Mouse (Mus musculus) thymus, adult 2 months (tissue): ENCODE data around the gene Ces1g. TPM values are rescaled to one million over a fixed set of nuclear protein-coding genes. Genes with fewer than 3 reads are reported as not detected.

Experiments used
- DNase-seq: peaks from one replicate; pipeline ENCODE4 v3.0.0; 2021
- H3K27ac ChIP-seq: fragments of 200-500 bp; 2 replicates; pipeline ENCODE4 v1.5.1; 2012; ENCODE audit warnings: low read length, control low read depth; ENCODE audit not compliant: control insufficient read depth, insufficient read depth
- H3K27me3 ChIP-seq: fragments of 200-500 bp; 2 replicates; pipeline ENCODE4 v1.6.1; 2012; ENCODE audit warnings: mild to moderate bottlenecking, low read length, moderate library complexity, mixed read lengths; ENCODE audit not compliant: control insufficient read depth, insufficient read depth
- H3K36me3 ChIP-seq: fragments of 200-500 bp; 2 replicates; pipeline ENCODE4 v1.6.1; 2012; ENCODE audit warnings: mild to moderate bottlenecking, low read length, moderate library complexity; ENCODE audit not compliant: control insufficient read depth, insufficient read depth
- H3K4me1 ChIP-seq: fragments of 200-500 bp; replicated peaks from 2 replicates; pipeline ENCODE4 v1.6.1; 2012; ENCODE audit warnings: low read length; ENCODE audit not compliant: control insufficient read depth, insufficient read depth
- H3K4me3 ChIP-seq: fragments of 200-500 bp; 2 replicates; pipeline ENCODE4 v1.5.1; 2012; ENCODE audit warnings: mild to moderate bottlenecking, low read length, control low read depth, moderate library complexity; ENCODE audit not compliant: control insufficient read depth, insufficient read depth
- CTCF ChIP-seq: fragments of 200-500 bp; IDR thresholded peaks from 2 replicates; pipeline ENCODE4 v1.5.1; 2012; ENCODE audit warnings: mild to moderate bottlenecking, control low read depth, low read length, moderate library complexity, borderline replicate concordance; ENCODE audit not compliant: control insufficient read depth, poor library complexity, insufficient read depth; ENCODE audit errors: extremely low read depth
- POLR2A ChIP-seq: fragments of 200-500 bp; IDR thresholded peaks from 2 replicates; pipeline ENCODE4 v1.6.1; 2012; ENCODE audit warnings: mild to moderate bottlenecking, low read length, control low read depth, moderate library complexity; ENCODE audit not compliant: control insufficient read depth, poor library complexity, insufficient read depth; ENCODE audit errors: extremely low read depth
- WGBS: fragments of 180-500 bp; shearing (Covaris S2); methylation state at CpG from one replicate; pipeline ENCODE4 v1.1.7; 2018; 5-methylcytosine and 5-hydroxymethylcytosine counted together
- polyA plus RNA-seq: library from polyadenylated mRNA; depleted of rRNA; stranded (reverse); fragments of >200 nt; gene quantifications from 2 replicates; pipeline ENCODE4 v1.2.3, GENCODE M21; 2012; rRNA removed

The Ces1g gene
- polyA plus RNA-seq, result 0.05 and 0.41 TPM in 2 replicates

DNA sequence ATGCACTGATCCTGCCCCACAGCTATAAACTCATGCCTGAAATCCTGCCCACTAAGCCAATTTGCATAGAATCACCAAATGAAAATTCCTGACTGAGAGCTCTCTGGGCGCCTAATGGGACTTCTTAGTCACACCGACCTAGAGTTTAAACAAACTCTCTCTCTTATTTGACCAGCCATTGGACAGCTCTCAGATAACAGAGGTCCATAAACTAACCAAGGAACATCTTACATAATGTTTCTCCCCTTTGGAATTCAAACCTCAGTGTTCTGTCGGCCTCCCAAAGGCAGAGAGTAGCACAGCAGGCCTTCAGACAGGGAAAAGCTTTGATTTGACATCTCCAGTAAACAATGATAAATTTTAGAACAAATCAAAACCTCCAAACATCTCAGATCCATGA lies at the start of gene Ces1g:
Ces1g (minus strand) TSS at position 102 of the 400 bp plus-strand sequence.
- WGBS, result 62% methylated on average over 3 of the region's 3 CpGs
- no peak for DNase-seq
- TF ChIP-seq POLR2A (no peak), CTCF (no peak)
- Histone ChIP-seq H3K4me1 (no peaks in the 10 kb centered on the region), H3K27me3 (no peaks in the 10 kb centered on the region), H3K4me3 (no peak within 1 kb of the TSS), H3K27ac (no peak within 1 kb of the TSS), H3K36me3 (no peaks in the 10 kb centered on the region)

DNA sequence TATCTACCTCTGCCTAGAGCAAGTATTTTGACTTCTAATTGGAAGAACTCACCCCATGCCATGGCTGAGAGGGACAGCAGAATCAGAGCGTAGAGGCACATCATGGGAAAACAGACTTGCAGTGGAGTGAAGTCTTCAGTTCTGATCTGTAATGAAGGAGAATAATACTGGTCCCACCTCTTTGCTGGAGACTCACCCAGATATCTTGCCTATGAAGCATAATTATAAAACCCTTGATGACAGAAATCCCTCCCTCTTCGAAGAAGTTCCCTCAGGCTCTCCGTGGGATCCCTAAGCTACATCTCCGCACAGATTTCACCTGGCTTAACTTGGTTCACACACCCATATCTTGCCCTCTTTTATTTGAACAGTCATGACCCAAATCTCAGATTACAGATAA lies 42.5 kb upstream of the Ces1g start, which contains the start of gene Ces1h:
Ces1h (minus strand) TSS at position 101 of the 400 bp plus-strand sequence.
- no peak within 1 kb of the TSS for H3K4me3 ChIP-seq
- TF ChIP-seq CTCF, result no peak
- TF ChIP-seq POLR2A, result no peak
- no peak within 1 kb of the TSS for H3K27ac ChIP-seq
- H3K4me1 ChIP-seq, result no peaks in the 10 kb centered on the region
- DNase-seq, result no peak
- no peaks in the 10 kb centered on the region for H3K27me3 ChIP-seq
- H3K36me3 ChIP-seq, result no peaks in the 10 kb centered on the region
- 92% methylated on average over 4 of the region's 4 CpGs for WGBS

- Histone ChIP-seq H3K27ac (no peak overlapping the region), H3K4me3 (no peak overlapping the region), H3K36me3 (no peaks in the 10 kb centered on the region), H3K27me3 (no peaks in the 10 kb centered on the region), H3K4me1 (no peaks in the 10 kb centered on the region)
- no peak for TF ChIP-seq CTCF
- no peak for TF ChIP-seq POLR2A
- no peak for DNase-seq
- 47% methylated on average over 2 of the region's 2 CpGs for WGBS
Observed at GRCm38 (mm10) chr8:93369481-93369880, 32.4 kb upstream of the Ces1g start.

GRCm38 (mm10) chr8:93360113-93360512 lies 23.0 kb upstream of the Ces1g start:
- no peak for DNase-seq

GRCm38 (mm10) chr8:93339531-93339930 lies 2.4 kb upstream of the Ces1g start:
- no peak for TF ChIP-seq POLR2A
- TF ChIP-seq CTCF, result no peak
- WGBS, result 81% methylated on average over 2 of the region's 2 CpGs
- no peak for DNase-seq

More at GRCm38 (mm10) chr8:93360113-93360512, 23.0 kb upstream of the Ces1g start:
- no peak overlapping the region for H3K4me3 ChIP-seq
- no peak overlapping the region for H3K27ac ChIP-seq
- no peaks in the 10 kb centered on the region for H3K36me3 ChIP-seq
- H3K27me3 ChIP-seq, result no peaks in the 10 kb centered on the region
- H3K4me1 ChIP-seq, result no peaks in the 10 kb centered on the region
- TF ChIP-seq POLR2A (no peak), CTCF (no peak)

DNA sequence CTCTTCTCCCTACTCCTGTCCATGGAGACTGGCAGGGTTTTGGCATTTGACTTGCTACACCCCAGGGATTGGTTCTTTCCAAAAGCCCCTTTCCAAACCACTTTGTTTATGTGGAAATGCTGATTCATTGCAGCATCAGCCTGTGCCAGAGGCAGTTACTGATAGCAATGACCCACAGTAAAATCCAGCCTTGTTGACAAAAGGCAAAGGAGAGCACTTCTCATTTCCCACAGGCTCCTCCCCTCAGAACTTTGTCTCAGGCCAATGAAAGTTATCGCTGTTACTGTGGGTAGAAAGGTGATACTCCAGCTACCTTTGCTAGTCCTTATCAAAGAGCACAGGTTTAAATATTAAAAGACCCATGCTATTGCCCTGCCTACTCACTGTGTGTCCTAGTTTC lies 4.4 kb downstream of the Ces1g start:
- no peak overlapping the region for H3K4me3 ChIP-seq
- H3K27me3 ChIP-seq, result no peaks in the 10 kb centered on the region
- no peak overlapping the region for H3K27ac ChIP-seq
- no peaks in the 10 kb centered on the region for H3K36me3 ChIP-seq
- no peak for DNase-seq
- 75% methylated on average over 1 of the region's 1 CpGs for WGBS
- H3K4me1 ChIP-seq, result no peaks in the 10 kb centered on the region
- TF ChIP-seq POLR2A (no peak), CTCF (no peak)

More at GRCm38 (mm10) chr8:93339531-93339930, 2.4 kb upstream of the Ces1g start:
- H3K36me3 ChIP-seq, result no peaks in the 10 kb centered on the region
- H3K27ac ChIP-seq, result no peak overlapping the region
- no peaks in the 10 kb centered on the region for H3K4me1 ChIP-seq
- no peak overlapping the region for H3K4me3 ChIP-seq
- H3K27me3 ChIP-seq, result no peaks in the 10 kb centered on the region

GRCm38 (mm10) chr8:93331151-93331550 lies 6.0 kb downstream of the Ces1g start:
- DNase-seq, result no peak
- H3K27me3 ChIP-seq, result no peaks in the 10 kb centered on the region
- no peak for TF ChIP-seq POLR2A
- TF ChIP-seq CTCF, result no peak
- H3K27ac ChIP-seq, result no peak overlapping the region
- H3K4me1 ChIP-seq, result no peaks in the 10 kb centered on the region
- H3K36me3 ChIP-seq, result no peaks in the 10 kb centered on the region
- H3K4me3 ChIP-seq, result no peak overlapping the region
- WGBS, result 88% methylated on average over 2 of the region's 2 CpGs
